Mouse (Mus musculus) left cerebral cortex, postnatal 36 days (tissue): Measurements from ENCODE around the gene Dcaf1. TPM values are rescaled to one million over a fixed set of nuclear protein-coding genes. Genes with fewer than 3 reads are reported as not detected.
A peak's percentile ranks its signal among the peaks of the same experiment; 100 is the strongest.

Experiments
- DNase-seq, 2 experiments: peaks; one replicate each; pipeline ENCODE4 v3.0.0; 2021 to 2022; ENCODE audit warnings: low spot score in 2 of 2, mixed read lengths in 1 of 2
- intact Hi-C: fragments of 180-260 bp; cut with DNase I; formaldehyde crosslinking; loops from one replicate; pipeline ENCODE4 v1.15.1; 2025
- total RNA-seq, 2 experiments: library from RNA; stranded (reverse); gene quantifications; 2 replicates each; pipeline ENCODE4 v1.2.3; 2021

The Dcaf1 gene
- total RNA-seq, 2 experiments from 2014 or later = 31.0 to 33.5 TPM

- intact Hi-C loops = no loop called here
- DNase-seq = no peak
Observed at GRCm38 (mm10) chr9:106898901-106899300, 77.2 kb downstream of the Dcaf1 start.

DNA sequence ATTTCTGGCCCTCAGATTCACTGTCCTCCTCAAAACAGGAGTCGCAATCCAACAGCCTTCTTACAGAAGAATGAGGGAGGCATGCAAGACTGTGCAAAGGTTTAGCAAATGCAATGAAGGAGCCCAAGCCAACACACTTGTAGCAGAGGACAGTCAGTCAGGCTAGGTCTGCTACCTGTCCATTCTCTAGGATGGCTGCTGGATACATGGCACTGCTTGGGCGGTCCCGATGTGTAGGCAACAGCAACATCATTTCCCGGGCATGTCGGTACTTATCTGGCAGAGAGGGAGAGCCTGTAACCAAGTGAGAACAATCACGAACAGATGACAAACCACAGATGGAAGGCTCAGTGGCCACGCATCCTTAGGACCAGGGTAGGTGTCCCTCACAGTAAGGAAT lies 79.9 kb downstream of the Dcaf1 start:
- DNase-seq = no peak

GRCm38 (mm10) chr9:106903099-106903790 lies 81.6 kb downstream of the Dcaf1 start:
- intact Hi-C loops = loop anchor here (5.0 kb wide), 1 partner anchor 389 kb away; no protein-coding TSS in a partner anchor
- no peak for DNase-seq

More for the DNA sequence above, 79.9 kb downstream of the Dcaf1 start:
- intact Hi-C loops = loop anchor here (5.0 kb wide), 1 partner anchor 391 kb away; no protein-coding TSS in a partner anchor

- intact Hi-C loops = loop anchor here (5.0 kb wide), 1 partner anchor 389 kb away; no protein-coding TSS in a partner anchor
- DNase-seq = peak in 1 of 2 experiments; percentile 3
Observed at GRCm38 (mm10) chr9:106903791-106904134, 82.1 kb downstream of the Dcaf1 start.

DNA sequence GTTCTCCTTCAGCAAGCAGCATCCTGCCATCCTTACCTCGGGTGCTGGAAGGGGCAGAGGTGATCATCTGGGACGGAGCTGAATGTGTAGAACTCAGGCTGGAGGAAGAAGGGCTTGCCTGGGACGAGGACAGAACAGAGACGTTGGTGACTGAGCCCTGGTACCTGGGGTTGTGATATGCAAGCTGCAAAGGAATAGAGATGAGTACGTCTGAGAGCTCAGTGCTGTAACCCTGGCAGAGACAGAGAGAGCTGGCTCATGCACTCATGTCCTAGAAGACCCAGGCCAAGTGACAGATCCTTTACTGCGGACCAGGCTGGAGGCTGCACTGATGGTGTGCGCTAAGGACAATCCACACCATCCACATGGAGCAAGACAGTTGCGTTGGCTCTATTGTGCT lies 84.9 kb downstream of the Dcaf1 start:
- intact Hi-C loops = no loop called here
- DNase-seq = no peak

GRCm38 (mm10) chr9:106908174-106908573 lies 86.5 kb downstream of the Dcaf1 start:
- DNase-seq = no peak
- intact Hi-C loops = no loop called here

DNA sequence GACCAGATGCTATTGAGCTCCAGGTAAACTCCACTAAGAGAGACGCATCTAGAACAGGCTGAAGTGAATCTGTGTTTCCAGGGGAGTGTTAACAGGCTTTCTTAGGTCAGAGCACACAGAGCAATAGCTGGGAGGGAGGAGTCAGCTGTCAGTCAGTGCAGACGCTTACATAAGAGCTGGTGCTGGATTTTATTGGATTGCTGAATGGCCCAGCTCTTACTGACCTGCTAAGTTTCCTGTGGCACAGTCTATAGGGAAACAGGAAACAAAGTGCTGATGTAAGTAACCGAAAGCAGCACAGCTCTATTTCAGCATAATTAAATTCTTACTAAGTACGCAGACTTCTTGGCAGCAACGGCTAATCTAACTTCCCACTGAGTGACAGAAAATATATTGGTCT lies 87.0 kb downstream of the Dcaf1 start:
- intact Hi-C loops = no loop called here
- no peak for DNase-seq

- intact Hi-C loops = no loop called here
- DNase-seq = no peak
Observed at GRCm38 (mm10) chr9:106911624-106912023, 90.0 kb downstream of the Dcaf1 start.

GRCm38 (mm10) chr9:106913759-106914158 lies 92.1 kb downstream of the Dcaf1 start:
- intact Hi-C loops = no loop called here
- no peak for DNase-seq

GRCm38 (mm10) chr9:106914878-106915277 lies 93.2 kb downstream of the Dcaf1 start:
- no peak for DNase-seq
- intact Hi-C loops = no loop called here

Other genes starting within 250 kb of the Dcaf1 start
- not detected for gene Iqcf6, start 195.3 kb upstream of the Dcaf1 start, total RNA-seq
- gene Grm2, start 165.8 kb upstream of the Dcaf1 start, total RNA-seq = 10 to 100 TPM; 53.5 to 72.7 TPM
- gene Tex264, start 135.9 kb upstream of the Dcaf1 start, total RNA-seq = 100 to 1,000 TPM; 104 to 109 TPM
- 10 to 100 TPM; 14.7 to 18.0 TPM for gene Rad54l2, start 32.7 kb upstream of the Dcaf1 start, total RNA-seq
- gene Rbm15b, start 65.6 kb downstream of the Dcaf1 start, total RNA-seq = 10 to 100 TPM; 50.1 to 61.8 TPM
- gene Manf, start 70.1 kb downstream of the Dcaf1 start, total RNA-seq = 100 to 1,000 TPM; 113 to 135 TPM